Mouse (Mus musculus) ES-E14 (cell line): Measurements from ENCODE around the gene Bzw2.

Experiments
- CHD2 ChIP-seq: IDR thresholded peaks from 2 replicates; pipeline ENCODE4 v1.6.1; 2014; ENCODE audit warnings: mild to moderate bottlenecking, low read depth, low read length, inconsistent platforms
- HCFC1 ChIP-seq: IDR thresholded peaks from 2 replicates; pipeline ENCODE4 v1.6.1; 2012; ENCODE audit warnings: low read length, inconsistent platforms, borderline replicate concordance; ENCODE audit not compliant: insufficient read depth
- ZC3H11A ChIP-seq: IDR thresholded peaks from 2 replicates; pipeline ENCODE4 v1.6.1; 2012; ENCODE audit warnings: low read depth, mild to moderate bottlenecking, inconsistent platforms, low read length, borderline replicate concordance

- TF ChIP-seq ZC3H11A: no peak
- no peak for TF ChIP-seq HCFC1
- no peak for TF ChIP-seq CHD2
Observed at GRCm38 (mm10) chr12:36044691-36045090, 113.2 kb downstream of the Bzw2 start.
